Mouse (Mus musculus) layer of hippocampus, adult 18-20 months (tissue): Measurements from ENCODE around the gene Rsc1a1. TPM values are rescaled to one million over a fixed set of nuclear protein-coding genes. Genes with fewer than 3 reads are reported as not detected.
A peak's percentile ranks its signal among the peaks of the same experiment; 100 is the strongest.

Experiments
- DNase-seq, 2 experiments: peaks; one replicate each; pipeline ENCODE4 v3.0.0; 2022; ENCODE audit warnings: low spot score in 2 of 2
- total RNA-seq, 2 experiments: library from RNA; stranded (reverse); gene quantifications; 2 replicates each; pipeline ENCODE4 v1.2.3; 2021

Gene Rsc1a1
- total RNA-seq, 2 experiments from 2014 or later: 0.25 TPM; not detected in 1

GRCm38 (mm10) chr4:141655908-141656608, 29.3 kb downstream of the Rsc1a1 start:
- peak in 1 of 2 experiments; percentile 60 for DNase-seq

DNA sequence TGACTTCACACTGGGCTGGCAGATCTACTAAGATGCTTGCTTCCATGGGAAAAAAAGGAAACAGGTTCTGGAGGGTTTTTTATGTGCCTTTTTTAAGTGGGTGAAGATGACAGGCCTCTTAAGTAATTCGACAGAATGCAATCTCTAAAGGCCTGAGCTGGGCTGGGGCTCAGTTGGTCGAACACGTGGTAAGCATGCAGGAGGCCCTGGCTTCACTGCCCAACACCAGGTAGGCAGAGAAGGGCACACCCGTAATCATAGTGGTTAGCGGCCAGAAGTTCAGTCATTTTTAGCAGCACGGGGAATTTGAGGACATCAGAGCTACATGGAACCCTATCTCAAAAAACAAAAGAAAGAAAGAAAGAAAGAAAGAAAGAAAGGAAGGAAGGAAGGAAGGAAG, 30.9 kb downstream of the Rsc1a1 start:
- no peak for DNase-seq

GRCm38 (mm10) chr4:141653813-141654212, 31.6 kb downstream of the Rsc1a1 start:
- DNase-seq: no peak

DNA sequence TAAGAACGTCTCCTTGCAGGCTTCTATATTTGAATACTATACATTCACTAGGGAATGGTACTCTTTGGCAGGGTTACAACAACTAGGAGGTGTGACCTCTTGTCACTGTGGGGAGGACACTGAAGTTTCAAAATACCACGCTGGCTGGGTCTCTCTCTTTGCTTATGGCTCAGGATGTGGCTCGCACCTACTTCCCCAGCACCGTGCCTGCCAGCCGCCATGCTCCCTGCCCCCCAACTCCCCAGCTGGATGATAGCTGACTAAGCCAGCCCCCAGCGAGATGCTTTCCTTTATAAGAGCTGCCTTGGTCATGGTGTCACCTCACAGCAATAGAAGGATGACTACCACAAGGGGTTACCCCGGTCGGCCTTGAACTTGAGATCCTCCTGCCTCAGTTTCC, 32.4 kb downstream of the Rsc1a1 start:
- DNase-seq: no peak

- no peak for DNase-seq
Observed at GRCm38 (mm10) chr4:141651944-141652343, 33.5 kb downstream of the Rsc1a1 start.

GRCm38 (mm10) chr4:141651286-141651685, 34.1 kb downstream of the Rsc1a1 start:
- DNase-seq: no peak

- DNase-seq: no peak
Observed at GRCm38 (mm10) chr4:141649244-141649643, 36.2 kb downstream of the Rsc1a1 start.

- DNase-seq: no peak
Observed at GRCm38 (mm10) chr4:141648262-141648661, 37.1 kb downstream of the Rsc1a1 start.

- DNase-seq: no peak
Observed at GRCm38 (mm10) chr4:141647187-141647586, 38.2 kb downstream of the Rsc1a1 start.

GRCm38 (mm10) chr4:141645988-141646387, 39.4 kb downstream of the Rsc1a1 start:
- DNase-seq: no peak

DNA sequence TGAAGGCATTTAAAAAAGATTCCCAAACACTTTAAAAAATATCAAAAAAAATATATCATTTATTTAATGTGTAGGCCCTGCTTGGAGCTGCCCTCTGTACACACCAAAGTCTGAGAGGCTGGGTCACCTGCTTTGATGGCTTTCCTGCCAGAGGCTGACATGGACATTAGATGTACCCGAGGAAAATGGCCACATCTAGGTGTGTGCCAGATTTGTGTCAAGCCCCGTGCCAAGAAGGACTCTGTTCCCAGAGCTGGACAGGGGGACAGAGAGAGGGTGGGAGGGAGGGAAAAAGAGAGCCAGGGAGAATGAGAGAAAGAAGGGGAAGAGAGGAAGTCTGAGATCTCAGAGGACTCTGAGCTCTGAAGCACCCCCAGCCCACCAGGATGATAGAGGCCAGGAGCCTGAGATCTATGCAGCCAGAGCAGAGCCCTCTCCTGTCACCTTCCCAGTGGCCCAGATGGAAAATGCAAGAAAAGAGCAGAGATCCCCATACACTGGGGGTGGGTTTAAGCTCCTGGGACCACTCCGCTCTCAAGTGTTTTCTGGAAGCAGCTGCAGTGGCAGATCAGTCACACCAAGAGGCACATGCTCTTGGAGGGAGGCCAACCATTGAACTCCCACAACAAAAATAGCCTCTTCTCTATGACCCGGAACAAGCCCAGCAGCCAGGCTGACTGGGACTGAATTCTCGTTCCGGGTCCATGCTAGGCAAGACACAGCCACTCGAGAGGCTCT, 42.1 kb downstream of the Rsc1a1 start:
- DNase-seq: peak; percentile 40 to 67

DNA sequence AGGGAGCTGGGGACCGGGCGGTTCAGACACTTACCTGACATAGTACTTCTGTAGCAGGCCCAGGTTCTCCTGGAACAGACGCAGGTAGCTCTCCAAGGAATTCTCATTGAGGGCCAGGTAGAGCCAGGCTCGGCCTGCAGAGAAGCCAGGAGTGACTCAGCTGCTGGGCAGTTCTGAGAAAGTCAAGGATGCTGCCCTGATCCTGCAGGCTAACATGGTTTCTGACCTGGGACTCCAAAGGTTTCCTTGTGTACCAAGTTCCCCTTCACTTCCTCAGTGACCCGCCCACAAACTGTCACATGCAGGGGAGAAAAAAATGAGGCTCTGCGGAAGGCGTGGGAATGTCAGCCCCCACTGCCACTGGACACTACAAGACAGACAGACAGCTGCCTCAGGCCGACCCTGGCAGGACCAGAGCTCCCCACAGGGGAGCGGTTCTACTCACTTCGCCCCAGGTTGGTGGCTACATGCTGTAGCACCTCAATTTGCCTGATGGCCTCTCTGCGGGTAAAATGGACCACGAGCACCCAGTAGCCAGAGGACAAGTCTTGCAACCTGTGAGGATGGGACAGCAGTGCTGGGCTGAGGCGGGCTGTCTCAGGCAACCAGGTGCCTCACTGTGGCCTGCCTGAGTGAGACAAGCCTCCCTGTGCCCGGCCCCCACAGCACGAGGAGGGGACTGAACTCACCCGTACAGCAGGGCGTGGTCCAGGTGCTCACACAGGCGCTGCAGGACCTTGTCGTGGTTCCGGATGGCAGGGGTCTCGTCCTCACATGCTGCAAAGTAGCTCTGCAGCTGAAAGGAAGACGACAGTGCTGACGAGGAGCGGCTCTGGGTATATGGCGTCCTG, 43.2 kb downstream of the Rsc1a1 start:
- DNase-seq: no peak

DNA sequence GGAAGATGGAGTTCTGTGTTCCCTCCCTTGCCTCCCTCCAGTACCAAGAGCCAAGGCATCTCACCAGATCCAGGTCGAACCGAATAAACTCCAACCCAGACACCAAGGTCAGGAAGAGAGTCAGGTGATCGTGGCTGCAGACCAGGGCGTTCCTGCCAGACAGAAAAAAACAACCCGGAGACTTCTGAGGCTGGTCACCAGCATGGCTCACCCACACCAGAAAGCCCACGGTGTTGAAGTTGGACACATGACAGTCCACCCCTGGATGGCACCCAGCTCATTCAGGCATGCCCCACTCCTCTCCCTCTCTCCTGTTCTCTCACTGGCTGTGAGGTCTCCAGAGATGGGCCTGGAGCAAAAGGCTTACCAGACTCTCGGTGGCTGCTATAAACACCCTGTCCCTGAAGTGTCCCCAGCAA, 44.0 kb downstream of the Rsc1a1 start:
- DNase-seq: no peak

- DNase-seq: no peak
Observed at GRCm38 (mm10) chr4:141639474-141639873, 45.9 kb downstream of the Rsc1a1 start.

DNA sequence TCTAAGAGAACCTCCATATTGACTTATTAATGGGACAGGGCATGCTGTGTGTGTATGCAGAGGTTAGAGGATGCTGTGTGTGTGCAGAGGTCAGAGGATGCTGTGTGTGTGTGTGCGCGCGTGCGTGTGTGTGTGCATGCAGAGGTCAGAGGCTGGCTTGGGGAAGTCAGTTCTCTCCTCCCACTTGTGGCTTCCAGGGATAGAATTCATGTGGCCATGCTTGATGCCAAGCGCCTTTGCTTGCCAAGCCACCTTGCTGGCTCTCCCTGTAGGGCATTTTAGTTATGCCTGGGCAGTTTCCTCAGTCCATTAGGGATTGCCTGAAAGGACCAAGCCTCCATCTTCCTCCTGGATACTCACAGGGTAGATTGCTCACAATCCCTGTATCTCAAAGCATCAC, 48.7 kb downstream of the Rsc1a1 start:
- no peak for DNase-seq

DNA sequence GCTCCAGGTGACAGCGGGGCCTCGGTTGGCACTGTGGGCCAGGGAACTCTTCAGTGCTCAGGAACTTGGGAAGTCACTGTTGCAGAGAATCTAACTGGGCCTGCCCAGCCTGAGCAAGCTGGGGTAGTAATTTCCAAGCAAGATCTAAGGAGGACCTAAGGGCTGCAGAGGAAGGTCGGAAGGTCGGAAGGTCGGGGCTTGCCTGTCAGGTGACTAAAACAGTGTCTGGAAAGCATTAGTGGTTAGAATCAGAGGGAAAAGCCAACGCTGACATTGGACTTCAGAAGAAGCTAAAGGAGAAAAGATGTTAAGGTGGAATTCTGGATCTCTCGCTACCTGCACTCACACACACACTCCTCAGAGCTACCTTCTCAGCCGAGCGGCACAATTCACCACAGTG, 49.4 kb downstream of the Rsc1a1 start:
- DNase-seq: no peak

Other genes starting within 250 kb of the Rsc1a1 start
- 1 to 10 TPM; 2.4 to 3.9 TPM for gene Srarp, start 249.5 kb downstream of the Rsc1a1 start, total RNA-seq
- 10 to 100 TPM; 32.4 to 36.4 TPM for gene Zbtb17, start 240.9 kb downstream of the Rsc1a1 start, total RNA-seq
- 10 to 100 TPM; 60.3 to 66.7 TPM for gene Spen, start 147.0 kb downstream of the Rsc1a1 start, total RNA-seq
- under 1 TPM; 0.61 to 0.74 TPM for gene Fblim1, start 79.5 kb downstream of the Rsc1a1 start, total RNA-seq
- under 1 TPM; 0.32 to 0.51 TPM for gene Tmem82, start 67.0 kb downstream of the Rsc1a1 start, total RNA-seq
- 1 to 10 TPM; 4.1 to 4.2 TPM for gene Slc25a34, start 61.8 kb downstream of the Rsc1a1 start, total RNA-seq
- gene Plekhm2, start 20.7 kb downstream of the Rsc1a1 start, total RNA-seq: 10 to 100 TPM; 81.2 to 81.3 TPM
- 10 to 100 TPM; 47.6 to 52.4 TPM for gene Ddi2, start 37.8 kb upstream of the Rsc1a1 start, total RNA-seq
- gene Agmat, start 61.1 kb upstream of the Rsc1a1 start, total RNA-seq: under 1 TPM in 1 of 2 experiments, not detected in 1; 0.22 TPM
- 10 to 100 TPM; 44.2 to 48.6 TPM for gene Dnajc16, start 105.3 kb upstream of the Rsc1a1 start, total RNA-seq
- gene Casp9, start 108.0 kb upstream of the Rsc1a1 start, total RNA-seq: 10 to 100 TPM; 25.6 to 28.8 TPM
- not detected for gene Cela2a, start 140.6 kb upstream of the Rsc1a1 start, total RNA-seq
- not detected for gene Ctrc, start 160.8 kb upstream of the Rsc1a1 start, total RNA-seq
- gene Efhd2, start 189.3 kb upstream of the Rsc1a1 start, total RNA-seq: 100 to 1,000 TPM; 157 to 184 TPM